Mouse (Mus musculus): ENCODE measurements at regions not wholly inside any gene's neighbourhood (a gene's known extent, or its start where the extent isn't known, plus 50 kb on each side); places are given as distances from the start of the nearest gene placed in this dataset.

- WGBS: 87% methylated on average over 1 of the region's 1 CpGs
- no peaks in the 10 kb centered on the region for H3K27me3 ChIP-seq
- no peak overlapping the region for H3K4me3 ChIP-seq (replicated peaks)
- H3K9me3 ChIP-seq: no peaks in the 10 kb centered on the region
- H3K9ac ChIP-seq: no peak overlapping the region
- H3K36me3 ChIP-seq (replicated peaks): no peaks in the 10 kb centered on the region
- H3K4me2 ChIP-seq: no peak overlapping the region
- no peak overlapping the region for H3K27ac ChIP-seq
- H3K4me1 ChIP-seq: no peaks in the 10 kb centered on the region
- ATAC-seq (ENCODE audit: low FRiP score): no peak
These were observed 77.8 kb upstream of the Trpm1 start for GRCm38 (mm10) chr7:64075696-64076313.

DNA sequence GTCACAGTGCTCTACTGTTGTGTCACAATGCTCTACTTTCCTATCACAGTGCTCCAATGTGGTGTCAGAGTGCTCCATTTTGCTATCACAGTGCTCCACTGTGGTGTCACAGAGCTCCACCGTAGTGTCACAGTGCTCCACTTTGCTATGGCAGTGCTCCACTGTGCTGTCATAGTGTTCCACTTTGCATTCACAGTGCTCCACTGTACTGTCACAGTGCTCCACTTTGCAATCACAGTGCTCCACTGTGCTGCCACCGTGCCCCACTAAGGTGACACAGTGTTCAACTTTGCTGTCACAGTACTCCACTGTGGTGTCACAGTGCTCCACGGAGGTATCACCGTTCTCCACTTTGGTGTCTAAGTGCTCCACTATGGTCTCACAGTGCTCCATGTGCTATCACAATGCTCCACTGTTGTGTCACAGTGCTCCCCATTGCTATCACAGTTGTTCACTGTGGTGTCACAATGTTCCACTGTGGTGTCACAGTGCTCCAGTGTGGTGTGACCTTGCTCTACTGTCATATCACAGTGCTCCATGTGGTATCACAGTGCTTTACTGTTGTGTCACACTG lies 78.9 kb upstream of the Trpm1 start:
- Histone ChIP-seq H3K27ac (no peak overlapping the region), H3K36me3 (replicated peaks) (no peaks in the 10 kb centered on the region), H3K9me3 (no peaks in the 10 kb centered on the region), H3K4me3 (replicated peaks) (no peak overlapping the region), H3K4me2 (no peak overlapping the region), H3K9ac (no peak overlapping the region), H3K4me1 (no peaks in the 10 kb centered on the region), H3K27me3 (no peaks in the 10 kb centered on the region)
- no peak for ATAC-seq (ENCODE audit: low FRiP score)
- WGBS: 93% methylated on average over 4 of the region's 4 CpGs

GRCm38 (mm10) chr7:64074186-64074585 lies 79.4 kb upstream of the Trpm1 start:
- no peak overlapping the region for H3K9ac ChIP-seq
- WGBS: 92% methylated on average over 4 of the region's 4 CpGs
- H3K27ac ChIP-seq: no peak overlapping the region
- H3K9me3 ChIP-seq: no peaks in the 10 kb centered on the region
- no peaks in the 10 kb centered on the region for H3K4me1 ChIP-seq
- no peak overlapping the region for H3K4me3 ChIP-seq (replicated peaks)
- no peak for ATAC-seq (ENCODE audit: low FRiP score)
- H3K27me3 ChIP-seq: no peaks in the 10 kb centered on the region
- H3K36me3 ChIP-seq (replicated peaks): no peaks in the 10 kb centered on the region
- no peak overlapping the region for H3K4me2 ChIP-seq

DNA sequence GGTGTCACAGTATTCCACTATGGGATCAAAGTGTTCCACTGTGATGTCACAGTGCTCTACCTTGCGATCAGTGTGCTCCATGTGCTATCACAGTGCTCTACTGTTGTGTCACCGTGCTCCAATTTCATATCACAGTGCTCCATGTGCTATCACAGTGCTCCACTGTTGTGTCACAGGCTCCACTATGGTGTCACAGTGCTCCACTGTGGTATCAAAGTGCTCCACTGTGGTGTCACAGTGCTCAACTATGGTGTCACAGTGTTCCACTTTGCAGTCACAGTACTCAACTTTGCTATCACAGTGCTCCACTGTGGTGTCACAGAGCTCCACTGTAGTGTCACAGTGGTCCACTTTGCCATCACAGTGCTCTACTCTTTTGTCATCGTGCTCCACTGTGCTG lies 79.9 kb upstream of the Trpm1 start:
- no peak overlapping the region for H3K27ac ChIP-seq
- H3K4me2 ChIP-seq: no peak overlapping the region
- no peaks in the 10 kb centered on the region for H3K36me3 ChIP-seq (replicated peaks)
- H3K27me3 ChIP-seq: no peaks in the 10 kb centered on the region
- WGBS: 91% methylated on average over 3 of the region's 3 CpGs
- H3K9ac ChIP-seq: no peak overlapping the region
- H3K4me1 ChIP-seq: no peaks in the 10 kb centered on the region
- H3K9me3 ChIP-seq: no peaks in the 10 kb centered on the region
- H3K4me3 ChIP-seq (replicated peaks): no peak overlapping the region
- 0 out of 2 replicates have a peak, but pooled peaks have one; percentile 27 for ATAC-seq (ENCODE audit: low FRiP score)

DNA sequence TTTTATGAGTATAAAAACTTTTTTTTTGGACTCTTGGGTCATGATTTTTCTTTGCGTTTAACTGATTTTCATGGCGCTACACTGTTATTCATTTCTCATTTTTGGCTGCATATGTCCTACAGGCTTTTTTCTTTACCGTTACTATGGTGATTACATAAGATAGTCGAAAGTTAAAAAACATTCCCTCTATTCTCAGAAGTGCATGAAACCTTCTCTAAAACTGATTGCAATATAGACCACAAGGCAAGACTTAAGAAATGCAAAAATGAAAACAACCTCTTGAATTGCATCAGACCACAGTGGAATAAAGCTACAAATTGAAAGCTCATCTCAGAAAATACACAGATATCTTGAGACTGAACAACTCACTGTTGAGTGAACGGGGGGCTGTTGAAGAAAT lies 82.7 kb upstream of the Trpm1 start:
- Histone ChIP-seq H3K4me3 (replicated peaks) (no peak overlapping the region), H3K4me1 (no peaks in the 10 kb centered on the region), H3K4me2 (no peak overlapping the region), H3K9me3 (no peaks in the 10 kb centered on the region), H3K36me3 (replicated peaks) (no peaks in the 10 kb centered on the region), H3K27me3 (no peaks in the 10 kb centered on the region), H3K27ac (no peak overlapping the region), H3K9ac (no peak overlapping the region)
- ATAC-seq (ENCODE audit: low FRiP score): no peak
- WGBS: 91% methylated on average over 5 of the region's 5 CpGs

DNA sequence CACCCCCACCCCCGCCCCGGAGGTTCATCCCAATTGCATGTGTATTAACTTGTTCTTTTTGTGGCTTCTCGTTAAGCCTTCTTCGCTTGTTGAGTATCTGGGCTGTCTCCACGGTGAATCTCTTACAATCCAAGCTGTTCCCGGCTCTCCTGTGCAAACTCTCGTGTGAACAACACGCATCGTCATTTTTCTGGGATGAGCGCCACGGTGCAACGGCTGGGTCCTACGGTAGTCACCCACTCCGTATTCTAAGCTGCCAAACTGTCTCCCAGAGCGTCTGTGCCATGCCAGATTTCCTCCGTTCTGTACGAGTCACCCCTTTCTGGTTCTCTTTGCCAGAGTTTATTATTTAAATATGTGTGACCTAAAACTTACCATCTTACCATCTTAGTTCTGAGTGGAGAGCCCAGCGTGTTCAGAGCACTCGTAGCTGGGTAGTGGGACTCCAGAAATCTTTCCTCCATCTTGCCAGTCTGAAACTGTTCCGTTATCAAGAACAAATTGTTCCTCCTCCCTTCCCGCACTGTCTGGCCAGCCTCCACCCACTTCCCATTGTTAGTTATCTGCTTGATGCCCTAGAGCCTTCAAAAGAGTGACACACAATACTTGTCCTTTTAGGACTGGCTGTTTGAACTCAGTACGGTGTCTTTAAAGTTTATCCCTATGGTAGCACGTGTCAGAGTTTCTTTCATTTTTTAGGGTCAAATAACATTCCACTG lies 87.9 kb upstream of the Trpm1 start:
- Histone ChIP-seq H3K4me3 (replicated peaks) (no peak overlapping the region), H3K27ac (no peak overlapping the region), H3K27me3 (no peaks in the 10 kb centered on the region), H3K4me2 (no peak overlapping the region), H3K4me1 (no peaks in the 10 kb centered on the region), H3K36me3 (replicated peaks) (no peaks in the 10 kb centered on the region), H3K9me3 (no peaks in the 10 kb centered on the region), H3K9ac (no peak overlapping the region)
- 86% methylated on average over 23 of the region's 23 CpGs for WGBS
- ATAC-seq (ENCODE audit: low FRiP score): no peak

DNA sequence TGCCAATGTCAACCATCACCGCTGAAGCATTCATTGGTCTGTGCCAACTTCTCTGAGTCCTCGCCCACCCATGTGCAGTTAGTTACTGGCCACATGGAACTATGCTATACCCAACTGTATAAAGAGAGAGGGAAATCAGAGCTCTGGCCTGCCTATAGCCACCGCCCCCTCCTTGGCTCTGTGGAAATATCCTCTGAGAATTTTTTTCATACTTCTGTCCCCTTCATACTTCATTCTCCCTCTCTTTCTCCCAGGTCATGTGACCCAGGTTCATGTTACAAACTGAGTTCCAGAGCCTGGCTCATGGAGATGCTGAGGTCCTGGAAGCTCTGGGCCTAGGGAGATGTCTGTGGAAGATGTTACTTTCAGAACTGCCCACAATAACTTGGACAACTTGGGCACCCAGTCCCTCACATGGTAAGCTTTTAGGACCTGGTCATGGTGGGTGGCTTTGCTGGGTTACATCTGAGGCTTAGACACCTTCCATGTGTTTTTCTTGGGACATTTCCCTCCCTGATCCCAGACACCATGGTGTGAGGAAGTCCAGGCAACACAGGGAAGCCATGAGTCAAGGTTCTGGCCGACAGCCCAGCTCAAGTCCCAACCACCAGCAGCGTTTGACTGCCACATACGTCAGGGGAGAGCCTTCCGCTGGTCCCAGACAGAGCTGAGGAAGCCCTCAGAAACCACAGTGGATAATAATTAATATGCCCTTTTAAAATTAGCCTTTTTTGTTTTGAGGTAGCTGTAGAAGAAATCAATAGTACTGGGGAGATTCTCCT lies 89.0 kb upstream of the Trpm1 start:
- H3K4me2 ChIP-seq: no peak overlapping the region
- no peaks in the 10 kb centered on the region for H3K4me1 ChIP-seq
- no peaks in the 10 kb centered on the region for H3K27me3 ChIP-seq
- H3K27ac ChIP-seq: no peak overlapping the region
- WGBS: 91% methylated on average over 7 of the region's 7 CpGs
- no peak overlapping the region for H3K4me3 ChIP-seq (replicated peaks)
- H3K9me3 ChIP-seq: no peaks in the 10 kb centered on the region
- no peak for ATAC-seq (ENCODE audit: low FRiP score)
- no peaks in the 10 kb centered on the region for H3K36me3 ChIP-seq (replicated peaks)
- H3K9ac ChIP-seq: no peak overlapping the region

GRCm38 (mm10) chr7:64061170-64061569 lies 92.5 kb upstream of the Trpm1 start:
- H3K4me2 ChIP-seq: no peak overlapping the region
- no peaks in the 10 kb centered on the region for H3K36me3 ChIP-seq (replicated peaks)
- no peaks in the 10 kb centered on the region; the same call in 1 of the 2 replicates for H3K4me1 ChIP-seq
- no peak overlapping the region for H3K4me3 ChIP-seq (replicated peaks)
- H3K9me3 ChIP-seq: no peaks in the 10 kb centered on the region
- no peak for ATAC-seq (ENCODE audit: low FRiP score)
- no peak overlapping the region for H3K27ac ChIP-seq
- 74% methylated on average over 4 of the region's 4 CpGs for WGBS
- H3K27me3 ChIP-seq: no peaks in the 10 kb centered on the region
- no peak overlapping the region for H3K9ac ChIP-seq

- Histone ChIP-seq H3K27ac (no peak overlapping the region), H3K4me1 (no peaks in the 10 kb centered on the region; the same call in 1 of the 2 replicates), H3K36me3 (replicated peaks) (no peaks in the 10 kb centered on the region), H3K9me3 (no peaks in the 10 kb centered on the region), H3K4me3 (replicated peaks) (no peak overlapping the region), H3K4me2 (no peak overlapping the region), H3K9ac (no peak overlapping the region), H3K27me3 (no peaks in the 10 kb centered on the region)
- WGBS: 93% methylated on average over 1 of the region's 1 CpGs
- no peak for ATAC-seq (ENCODE audit: low FRiP score)
These were observed 93.1 kb upstream of the Trpm1 start for GRCm38 (mm10) chr7:64060582-64060981.

DNA sequence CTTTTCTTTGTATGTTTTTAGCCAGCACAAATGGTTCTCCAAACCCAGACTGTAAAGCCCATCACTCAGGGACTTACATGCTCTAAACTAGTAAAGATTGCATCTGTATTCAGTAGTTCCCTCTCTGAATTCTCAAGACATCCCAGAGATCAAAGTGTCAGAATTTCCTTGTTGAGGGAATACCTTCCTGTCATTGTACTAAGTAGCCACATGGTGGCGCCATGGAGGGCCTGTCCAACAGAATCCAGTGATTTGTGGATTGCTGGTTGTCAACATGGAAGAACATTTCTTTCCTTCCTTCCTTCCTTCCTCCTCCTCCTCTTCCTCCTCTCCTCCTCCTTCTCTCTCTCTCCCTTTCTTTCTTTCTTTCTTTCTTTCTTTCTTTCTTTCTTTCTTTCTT lies 93.6 kb upstream of the Trpm1 start:
- H3K4me1 ChIP-seq: no peaks in the 10 kb centered on the region; the same call in 1 of the 2 replicates
- no peak for ATAC-seq (ENCODE audit: low FRiP score)
- no peak overlapping the region for H3K4me3 ChIP-seq (replicated peaks)
- H3K27me3 ChIP-seq: no peaks in the 10 kb centered on the region
- WGBS: 0% methylated on average over 1 of the region's 1 CpGs
- H3K9me3 ChIP-seq: no peaks in the 10 kb centered on the region
- no peak overlapping the region for H3K27ac ChIP-seq
- H3K9ac ChIP-seq: no peak overlapping the region
- no peak overlapping the region for H3K4me2 ChIP-seq
- H3K36me3 ChIP-seq (replicated peaks): no peaks in the 10 kb centered on the region

DNA sequence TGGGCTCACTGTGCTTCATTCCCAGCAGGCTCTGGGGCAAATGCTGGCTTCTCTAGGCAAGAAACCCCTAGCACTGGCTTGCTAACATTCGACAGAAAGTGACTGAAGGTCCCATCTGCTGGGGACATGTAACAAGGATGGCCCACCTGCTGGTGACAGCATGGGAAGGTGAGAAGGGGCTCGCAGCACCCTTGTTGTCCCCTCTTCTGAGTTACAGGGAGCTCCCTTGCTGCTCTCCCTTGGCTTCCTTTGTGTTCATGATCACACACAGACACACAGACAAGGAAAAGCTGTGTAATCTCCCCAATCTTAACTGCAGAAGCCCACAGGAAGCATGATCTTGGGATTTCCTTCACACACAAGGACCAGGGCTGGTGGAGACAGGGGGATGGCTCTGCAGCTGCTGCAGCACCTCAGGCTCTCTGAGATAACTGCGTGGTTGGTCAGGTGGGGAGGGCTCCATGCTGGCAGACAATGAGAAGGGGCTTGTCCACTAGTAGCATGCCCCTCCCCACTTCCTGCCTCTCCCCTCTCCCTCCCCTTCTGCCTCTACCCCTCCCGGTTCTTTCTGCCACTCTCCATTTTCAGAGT lies 95.3 kb upstream of the Trpm1 start:
- Histone ChIP-seq H3K4me1 (no peaks in the 10 kb centered on the region; the same call in 1 of the 2 replicates), H3K9me3 (no peaks in the 10 kb centered on the region), H3K27me3 (no peaks in the 10 kb centered on the region), H3K27ac (no peak overlapping the region), H3K4me3 (replicated peaks) (no peak overlapping the region), H3K4me2 (no peak overlapping the region), H3K36me3 (replicated peaks) (no peaks in the 10 kb centered on the region), H3K9ac (no peak overlapping the region)
- no peak for ATAC-seq (ENCODE audit: low FRiP score)
- WGBS: 45% methylated on average over 4 of the region's 4 CpGs

DNA sequence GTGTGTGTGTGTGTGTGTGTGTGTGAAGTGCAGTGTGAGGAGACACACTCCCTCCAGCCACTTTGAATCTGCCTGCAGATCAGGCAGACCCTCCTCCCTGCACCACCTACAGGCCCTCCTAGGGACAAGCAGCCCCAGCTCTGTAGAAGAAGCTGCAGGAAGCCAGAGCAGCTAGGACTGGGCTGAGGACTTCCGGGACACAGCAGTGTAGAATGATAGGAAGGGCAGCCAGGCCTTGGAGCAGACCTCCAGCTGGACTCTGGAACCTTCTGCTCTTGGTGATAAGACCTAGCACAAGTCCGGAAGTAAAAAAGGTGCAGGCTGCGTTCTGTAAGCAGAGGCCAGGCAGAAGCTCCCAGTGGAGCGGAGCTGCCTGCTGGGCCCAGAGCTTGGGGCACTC lies 95.8 kb upstream of the Trpm1 start:
- no peak overlapping the region for H3K9ac ChIP-seq
- H3K36me3 ChIP-seq (replicated peaks): no peaks in the 10 kb centered on the region
- no peaks in the 10 kb centered on the region for H3K9me3 ChIP-seq
- no peaks in the 10 kb centered on the region for H3K27me3 ChIP-seq
- 0 out of 2 replicates have a peak, but pooled peaks have one; percentile 23 for ATAC-seq (ENCODE audit: low FRiP score)
- WGBS: 63% methylated on average over 4 of the region's 4 CpGs
- no peaks in the 10 kb centered on the region; the same call in 1 of the 2 replicates for H3K4me1 ChIP-seq
- no peak overlapping the region for H3K4me3 ChIP-seq (replicated peaks)
- H3K27ac ChIP-seq: no peak overlapping the region
- H3K4me2 ChIP-seq: no peak overlapping the region

Measured in forebrain, embryonic 12.5 days (tissue).